Mouse (Mus musculus) heart, embryonic 16.5 days (tissue): Measurements from ENCODE around the gene Fbxl17. TPM values are rescaled to one million over a fixed set of nuclear protein-coding genes. Genes with fewer than 3 reads are reported as not detected.
A peak's percentile ranks its signal among the peaks of the same experiment; 100 is the strongest.

Experiments
- ATAC-seq: fragments of 200-750 bp; cut with Nextera tagmentation; replicated peaks from 2 replicates; pipeline ENCODE4 v1.8.0; 2017; ENCODE audit warnings: moderate number of reproducible peaks; ENCODE audit not compliant: insufficient read depth, low FRiP score; ENCODE audit errors: extremely low read depth
- H3K27ac ChIP-seq: fragments of 300-500 bp; sonication (generic); 2 replicates; pipeline ENCODE4 v1.5.1; 2014; ENCODE audit warnings: mild to moderate bottlenecking, low read length, control low read depth, moderate library complexity
- H3K27me3 ChIP-seq: fragments of 300-500 bp; sonication (generic); 2 replicates; pipeline ENCODE4 v1.6.1; 2014; ENCODE audit warnings: low read length, mixed read lengths; ENCODE audit not compliant: control insufficient read depth, insufficient read depth
- H3K36me3 ChIP-seq: fragments of 300-500 bp; sonication (generic); 2 replicates; pipeline ENCODE4 v1.6.1; 2014; ENCODE audit not compliant: control insufficient read depth, insufficient read depth
- H3K4me1 ChIP-seq: fragments of 300-500 bp; sonication (generic); 2 replicates; pipeline ENCODE4 v1.6.1; 2014; ENCODE audit warnings: low read length, mixed read lengths; ENCODE audit not compliant: control insufficient read depth, insufficient read depth
- H3K4me2 ChIP-seq: fragments of 300-500 bp; sonication (generic); 2 replicates; pipeline ENCODE4 v1.6.1; 2014; ENCODE audit warnings: low read depth, mild to moderate bottlenecking, control low read depth, low read length
- H3K4me3 ChIP-seq: fragments of 300-500 bp; sonication (generic); 2 replicates; pipeline ENCODE4 v1.5.1; 2014; ENCODE audit warnings: mild to moderate bottlenecking, control low read depth, low read length
- H3K9ac ChIP-seq: fragments of 300-500 bp; sonication (generic); 2 replicates; pipeline ENCODE4 v1.6.1; 2014; ENCODE audit warnings: low read length, control low read depth
- H3K9me3 ChIP-seq: fragments of 300-500 bp; sonication (generic); replicated peaks from 2 replicates; pipeline ENCODE4 v1.6.1; 2016; ENCODE audit warnings: low read length; ENCODE audit not compliant: control insufficient read depth
- WGBS: fragments of 180-500 bp; shearing (Covaris S2); extraction: QIAGEN DNeasy Blood & Tissue Kit; methylation state at CpG from one replicate; pipeline ENCODE4 v1.1.7; 2014; 5-methylcytosine and 5-hydroxymethylcytosine counted together
- polyA plus RNA-seq: library from polyadenylated mRNA; unstranded; fragments of >200 nt; fragmentation: Nextera tagmentation; extraction: Ambion mirVana; gene quantifications from 2 replicates; pipeline ENCODE4 v1.2.1, GENCODE M21; 2015

The Fbxl17 gene
- polyA plus RNA-seq, 1 experiment from 2014 or later, result 14.3 TPM

GRCm38 (mm10) chr17:63343076-63343475 is 156.7 kb downstream of the Fbxl17 start:
- no peak overlapping the region for H3K27ac ChIP-seq
- ATAC-seq, result no peak
- peaks cover 6% of the 10 kb centered on the region; the same call in 1 of the 2 replicates for H3K36me3 ChIP-seq
- H3K4me1 ChIP-seq, result no peaks in the 10 kb centered on the region
- H3K27me3 ChIP-seq, result no peaks in the 10 kb centered on the region
- no peak overlapping the region for H3K4me3 ChIP-seq
- no peaks in the 10 kb centered on the region for H3K9me3 ChIP-seq
- H3K9ac ChIP-seq, result no peak overlapping the region
- H3K4me2 ChIP-seq, result no peak overlapping the region
- WGBS, result 91% methylated on average over 4 of the region's 4 CpGs

GRCm38 (mm10) chr17:63342440-63342839 is 157.4 kb downstream of the Fbxl17 start:
- H3K4me1 ChIP-seq, result no peaks in the 10 kb centered on the region
- H3K27me3 ChIP-seq, result no peaks in the 10 kb centered on the region
- no peak overlapping the region for H3K27ac ChIP-seq
- H3K36me3 ChIP-seq, result peaks cover 6% of the 10 kb centered on the region; the same call in 1 of the 2 replicates
- no peak for ATAC-seq
- no peak overlapping the region for H3K4me2 ChIP-seq
- 83% methylated on average over 11 of the region's 11 CpGs for WGBS
- H3K9ac ChIP-seq, result no peak overlapping the region
- H3K4me3 ChIP-seq, result no peak overlapping the region
- no peaks in the 10 kb centered on the region for H3K9me3 ChIP-seq

GRCm38 (mm10) chr17:63341203-63341602 is 158.6 kb downstream of the Fbxl17 start:
- ATAC-seq, result no peak
- no peaks in the 10 kb centered on the region for H3K9me3 ChIP-seq
- H3K36me3 ChIP-seq, result no peaks in the 10 kb centered on the region
- no peaks in the 10 kb centered on the region for H3K4me1 ChIP-seq
- H3K27me3 ChIP-seq, result no peaks in the 10 kb centered on the region
- H3K4me2 ChIP-seq, result no peak overlapping the region
- H3K27ac ChIP-seq, result no peak overlapping the region
- no peak overlapping the region for H3K4me3 ChIP-seq
- WGBS, result 86% methylated on average over 3 of the region's 3 CpGs
- H3K9ac ChIP-seq, result no peak overlapping the region

- H3K9ac ChIP-seq, result no peak overlapping the region
- H3K36me3 ChIP-seq, result no peaks in the 10 kb centered on the region
- H3K27ac ChIP-seq, result no peak overlapping the region
- H3K4me3 ChIP-seq, result no peak overlapping the region
- no peaks in the 10 kb centered on the region for H3K9me3 ChIP-seq
- peaks cover 17% of the 10 kb centered on the region for H3K4me1 ChIP-seq
- no peak for ATAC-seq
- no peaks in the 10 kb centered on the region for H3K27me3 ChIP-seq
- H3K4me2 ChIP-seq, result no peak overlapping the region
- 30% methylated on average over 2 of the region's 2 CpGs for WGBS
Measured at GRCm38 (mm10) chr17:63328888-63329287, 170.9 kb downstream of the Fbxl17 start.

- 72% methylated on average over 5 of the region's 5 CpGs for whole genome bisulfite sequencing
- H3K9ac ChIP-seq, result no peak overlapping the region
- no peak for ATAC-seq
- no peaks in the 10 kb centered on the region for H3K27me3 ChIP-seq
- no peak overlapping the region for H3K4me3 ChIP-seq
- H3K27ac ChIP-seq, result no peak overlapping the region
- no peaks in the 10 kb centered on the region for H3K9me3 ChIP-seq
- H3K4me2 ChIP-seq, result no peak overlapping the region
- H3K4me1 ChIP-seq, result peaks cover 21% of the 10 kb centered on the region
- H3K36me3 ChIP-seq, result no peaks in the 10 kb centered on the region
Measured at GRCm38 (mm10) chr17:63326227-63326626, 173.6 kb downstream of the Fbxl17 start.

GRCm38 (mm10) chr17:63324672-63325071 is 175.1 kb downstream of the Fbxl17 start:
- ATAC-seq, result no peak
- WGBS, result 85% methylated on average over 2 of the region's 2 CpGs

GRCm38 (mm10) chr17:63324039-63324438 is 175.8 kb downstream of the Fbxl17 start:
- ATAC-seq, result peak; percentile 53; the same call in 1 of the 2 replicates
- WGBS, result 35% methylated on average over 2 of the region's 2 CpGs
- H3K9me3 ChIP-seq, result no peaks in the 10 kb centered on the region
- no peaks in the 10 kb centered on the region for H3K27me3 ChIP-seq
- no peak overlapping the region for H3K4me3 ChIP-seq
- H3K27ac ChIP-seq, result no peak overlapping the region
- H3K36me3 ChIP-seq, result no peaks in the 10 kb centered on the region
- H3K4me2 ChIP-seq, result no peak overlapping the region
- no peak overlapping the region for H3K9ac ChIP-seq
- peaks cover 25% of the 10 kb centered on the region for H3K4me1 ChIP-seq

More at GRCm38 (mm10) chr17:63324672-63325071, 175.1 kb downstream of the Fbxl17 start:
- H3K27me3 ChIP-seq, result no peaks in the 10 kb centered on the region
- H3K4me1 ChIP-seq, result peaks cover 26% of the 10 kb centered on the region
- H3K4me2 ChIP-seq, result no peak overlapping the region
- no peak overlapping the region for H3K9ac ChIP-seq
- no peaks in the 10 kb centered on the region for H3K36me3 ChIP-seq
- H3K9me3 ChIP-seq, result no peaks in the 10 kb centered on the region
- no peak overlapping the region for H3K27ac ChIP-seq
- no peak overlapping the region for H3K4me3 ChIP-seq

GRCm38 (mm10) chr17:63322846-63323245 is 177.0 kb downstream of the Fbxl17 start:
- Histone ChIP-seq H3K4me2 (no peak overlapping the region), H3K4me3 (no peak overlapping the region), H3K4me1 (peaks cover 32% of the 10 kb centered on the region), H3K9ac (no peak overlapping the region), H3K36me3 (no peaks in the 10 kb centered on the region), H3K9me3 (no peaks in the 10 kb centered on the region), H3K27me3 (no peaks in the 10 kb centered on the region), H3K27ac (no peak overlapping the region)
- no peak; the same call in 1 of the 2 replicates for ATAC-seq
- 68% methylated on average over 7 of the region's 7 CpGs for WGBS

GRCm38 (mm10) chr17:63321290-63321689 is 178.5 kb downstream of the Fbxl17 start:
- Histone ChIP-seq H3K9me3 (no peaks in the 10 kb centered on the region), H3K27ac (no peak overlapping the region), H3K36me3 (no peaks in the 10 kb centered on the region), H3K4me3 (no peak overlapping the region), H3K27me3 (no peaks in the 10 kb centered on the region), H3K9ac (no peak overlapping the region), H3K4me2 (no peak overlapping the region), H3K4me1 (peaks cover 41% of the 10 kb centered on the region)
- WGBS, result 39% methylated on average over 5 of the region's 5 CpGs
- ATAC-seq, result no peak
